Mouse (Mus musculus) midbrain, postnatal 0 days (tissue): ENCODE measurements around the gene Midn. TPM values are rescaled to one million over a fixed set of nuclear protein-coding genes. Genes with fewer than 3 reads are reported as not detected.
A peak's percentile ranks its signal among the peaks of the same experiment; 100 is the strongest.

Experiments used
- ATAC-seq: fragments of 200-750 bp; cut with Nextera tagmentation; 2 replicates; pipeline ENCODE4 v1.8.0; 2017; ENCODE audit warnings: moderate number of reproducible peaks, mild to moderate bottlenecking, moderate TSS enrichment, moderate library complexity; ENCODE audit not compliant: low FRiP score
- DNase-seq: peaks from one replicate; pipeline ENCODE4 v3.0.0-alpha.2; 2015; ENCODE audit warnings: low spot score
- H3K27ac ChIP-seq: fragments of 300-500 bp; sonication (generic); 2 replicates; pipeline ENCODE4 v1.5.1; 2014; ENCODE audit warnings: low read depth, mild to moderate bottlenecking, low read length, mixed read lengths
- H3K27me3 ChIP-seq: fragments of 300-500 bp; sonication (generic); 2 replicates; pipeline ENCODE4 v1.6.1; 2014; ENCODE audit warnings: low read length, control low read depth, mixed read lengths; ENCODE audit not compliant: insufficient read depth
- H3K36me3 ChIP-seq: fragments of 300-500 bp; sonication (generic); 2 replicates; pipeline ENCODE4 v1.6.1; 2014; ENCODE audit warnings: low read length, control low read depth, mixed read lengths; ENCODE audit not compliant: insufficient read depth
- H3K4me1 ChIP-seq: fragments of 300-500 bp; sonication (generic); 2 replicates; pipeline ENCODE4 v1.6.1; 2014; ENCODE audit warnings: mild to moderate bottlenecking, control low read depth, antibody characterized with exemption, low read length, mixed read lengths; ENCODE audit not compliant: insufficient read depth
- H3K4me2 ChIP-seq: fragments of 300-500 bp; sonication (generic); 2 replicates; pipeline ENCODE4 v1.6.1; 2014; ENCODE audit warnings: low read depth, mild to moderate bottlenecking, low read length, mixed read lengths; ENCODE audit not compliant: poor library complexity, severe bottlenecking
- H3K4me3 ChIP-seq: fragments of 300-500 bp; sonication (generic); 2 replicates; pipeline ENCODE4 v1.5.1; 2014; ENCODE audit warnings: low read depth, mild to moderate bottlenecking, low read length, moderate library complexity
- H3K9ac ChIP-seq: fragments of 300-500 bp; sonication (generic); replicated peaks from 2 replicates; pipeline ENCODE4 v1.6.1; 2014; ENCODE audit warnings: mild to moderate bottlenecking, low read length, moderate library complexity, mixed read lengths; ENCODE audit not compliant: poor library complexity, severe bottlenecking
- H3K9me3 ChIP-seq: fragments of 300-500 bp; sonication (generic); 2 replicates; pipeline ENCODE4 v1.6.1; 2016; ENCODE audit warnings: low read length, control low read depth
- CTCF ChIP-seq: IDR thresholded peaks from 2 replicates; pipeline ENCODE4 v1.5.1; 2016; ENCODE audit warnings: antibody characterized with exemption, mild to moderate bottlenecking
- WGBS: fragments of 180-500 bp; shearing (Covaris S2); extraction: QIAGEN DNeasy Blood & Tissue Kit; methylation state at CpG from one replicate; pipeline ENCODE4 v1.1.7; 2014; 5-methylcytosine and 5-hydroxymethylcytosine counted together
- polyA plus RNA-seq: library from polyadenylated mRNA; unstranded; fragments of >200 nt; fragmentation: Nextera tagmentation; extraction: Ambion mirVana; gene quantifications from 2 replicates; pipeline ENCODE4 v1.2.1, GENCODE M21; 2015
- total RNA-seq: library from RNA; depleted of rRNA; stranded (reverse); fragments of >200 nt; gene quantifications from 2 replicates; pipeline ENCODE4 v1.2.3, GENCODE M21; 2014

The Midn gene
- total and polyA plus RNA-seq, 2 experiments from 2014 or later, result 17.2 to 143 TPM

DNA sequence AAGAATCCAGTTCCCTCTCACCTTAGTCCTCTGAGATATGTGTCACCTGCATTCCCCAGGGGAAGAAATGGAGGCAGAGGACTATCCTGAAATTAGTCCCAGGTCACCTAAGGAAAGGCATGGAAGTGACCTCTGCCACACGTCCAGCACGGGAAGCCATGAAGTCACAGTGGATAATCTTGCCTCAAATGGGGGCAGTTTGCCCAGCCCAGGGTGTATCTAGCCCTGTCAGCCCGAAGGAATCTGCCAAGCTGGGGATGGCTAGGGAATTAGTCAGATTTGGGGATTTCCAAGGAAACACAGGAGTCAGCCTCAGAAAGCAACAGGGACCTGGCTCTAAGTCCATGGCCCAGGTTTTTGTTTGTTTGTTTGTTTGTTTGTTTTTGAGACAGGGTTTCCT lies 43.9 kb upstream of the Midn start:
- 82% methylated on average over 3 of the region's 3 CpGs for WGBS
- Histone ChIP-seq H3K27me3 (no peaks in the 10 kb centered on the region), H3K4me1 (peaks cover 7% of the 10 kb centered on the region; the same call in 1 of the 2 replicates), H3K4me3 (no peak overlapping the region), H3K27ac (no peak overlapping the region), H3K9me3 (no peaks in the 10 kb centered on the region), H3K36me3 (no peaks in the 10 kb centered on the region), H3K9ac (no peak overlapping the region), H3K4me2 (no peak overlapping the region)
- ATAC-seq, result no peak
- no peak for TF ChIP-seq CTCF
- DNase-seq, result no peak

GRCm38 (mm10) chr10:80105460-80105859 lies 42.6 kb upstream of the Midn start, which contains the start of gene Sbno2:
TSS of gene Sbno2 (minus strand) at chr10:80105571.
- Histone ChIP-seq H3K36me3 (no peaks in the 10 kb centered on the region), H3K4me3 (no peak within 1 kb of the TSS), H3K9ac (no peak within 1 kb of the TSS), H3K9me3 (no peaks in the 10 kb centered on the region), H3K4me1 (peaks cover 7% of the 10 kb centered on the region; the same call in 1 of the 2 replicates), H3K27me3 (no peaks in the 10 kb centered on the region), H3K27ac (no peak within 1 kb of the TSS), H3K4me2 (no peak within 1 kb of the TSS)
- TF ChIP-seq CTCF, result no peak
- WGBS, result 72% methylated on average over 5 of the region's 5 CpGs
- no peak for ATAC-seq
- DNase-seq, result no peak

GRCm38 (mm10) chr10:80105926-80106325 lies 42.1 kb upstream of the Midn start:
- H3K36me3 ChIP-seq, result no peaks in the 10 kb centered on the region
- TF ChIP-seq CTCF, result no peak
- no peaks in the 10 kb centered on the region for H3K9me3 ChIP-seq
- no peak overlapping the region for H3K4me2 ChIP-seq
- ATAC-seq (no peak), DNase-seq (no peak)
- WGBS, result 77% methylated on average over 5 of the region's 5 CpGs
- no peak overlapping the region for H3K4me3 ChIP-seq
- H3K9ac ChIP-seq, result no peak overlapping the region
- H3K4me1 ChIP-seq, result peaks cover 7% of the 10 kb centered on the region; the same call in 1 of the 2 replicates
- H3K27me3 ChIP-seq, result no peaks in the 10 kb centered on the region
- H3K27ac ChIP-seq, result no peak overlapping the region

DNA sequence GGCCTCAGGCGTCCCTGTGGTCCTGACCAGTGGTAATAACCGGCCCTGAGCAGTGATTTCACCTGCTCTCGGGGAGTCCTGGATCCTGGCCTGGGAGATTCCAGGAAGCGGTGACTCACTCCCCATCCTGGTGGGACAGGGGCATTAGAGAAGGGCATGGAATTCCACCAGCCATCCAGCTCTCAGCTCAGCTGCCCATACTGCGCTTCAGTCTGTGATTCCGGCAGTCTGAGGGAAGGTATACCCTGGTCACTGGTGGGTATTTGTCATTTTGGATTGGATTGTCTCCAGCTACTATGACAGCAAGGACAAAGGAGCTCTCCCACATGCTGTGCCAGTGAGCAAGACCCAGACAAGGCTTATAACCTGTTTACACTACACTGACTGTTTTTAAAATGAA lies 40.4 kb upstream of the Midn start:
- no peak for ATAC-seq
- H3K36me3 ChIP-seq, result no peaks in the 10 kb centered on the region
- H3K27ac ChIP-seq, result no peak overlapping the region
- H3K9ac ChIP-seq, result no peak overlapping the region
- no peak overlapping the region for H3K4me3 ChIP-seq
- no peaks in the 10 kb centered on the region for H3K4me1 ChIP-seq
- H3K27me3 ChIP-seq, result no peaks in the 10 kb centered on the region
- WGBS, result 62% methylated on average over 6 of the region's 6 CpGs
- TF ChIP-seq CTCF, result no peak
- no peak overlapping the region for H3K4me2 ChIP-seq
- DNase-seq, result no peak
- H3K9me3 ChIP-seq, result no peaks in the 10 kb centered on the region

- DNase-seq, result peak; percentile 92
- WGBS, result 2% methylated on average over 27 of the region's 27 CpGs
- H3K9me3 ChIP-seq, result no peaks in the 10 kb centered on the region
- peak overlapping the region; percentile 55 for H3K27ac ChIP-seq
- TF ChIP-seq CTCF, result peak; percentile 91
- peaks cover 14% of the 10 kb centered on the region for H3K4me1 ChIP-seq
- H3K4me3 ChIP-seq, result peak overlapping the region; percentile 75
- H3K27me3 ChIP-seq, result no peaks in the 10 kb centered on the region
- no peak for ATAC-seq
- no peaks in the 10 kb centered on the region for H3K36me3 ChIP-seq
- 0 out of 2 replicates have a peak overlapping the region, but pooled peaks have one; percentile 33 for H3K9ac ChIP-seq
- H3K4me2 ChIP-seq, result peak overlapping the region; percentile 54
Observed at GRCm38 (mm10) chr10:80114341-80115284, 33.5 kb upstream of the Midn start.
